Mouse (Mus musculus): ENCODE data around the gene Wdr1.
A peak's percentile ranks its signal among the peaks of the same experiment; 100 is the strongest.
"Not testable (repeated sequence)": the region's sequence is repeated elsewhere in the genome, so short reads cannot be mapped to it uniquely, and the experiment has no call there.

Wdr1 gene

GRCm38 (mm10) chr5:38496491-38497057 lies 66.4 kb downstream of the Wdr1 start:
- DNase-seq (ENCODE audit: low spot score): no peak

GRCm38 (mm10) chr5:38493890-38494289 lies 69.1 kb downstream of the Wdr1 start:
- DNase-seq (ENCODE audit: low spot score): no peak

- DNase-seq (ENCODE audit: low spot score): no peak
Observed at GRCm38 (mm10) chr5:38491763-38492162, 71.3 kb downstream of the Wdr1 start.

GRCm38 (mm10) chr5:38489739-38490138 lies 73.3 kb downstream of the Wdr1 start:
- no peak for DNase-seq (ENCODE audit: low spot score)

GRCm38 (mm10) chr5:38488673-38489615 lies 74.1 kb downstream of the Wdr1 start:
- DNase-seq (ENCODE audit: low spot score): no peak

GRCm38 (mm10) chr5:38488026-38488425 lies 75.0 kb downstream of the Wdr1 start:
- no peak for DNase-seq (ENCODE audit: low spot score)

GRCm38 (mm10) chr5:38487247-38487646 lies 75.8 kb downstream of the Wdr1 start:
- no peak for DNase-seq (ENCODE audit: low spot score)

GRCm38 (mm10) chr5:38485946-38486345 lies 77.1 kb downstream of the Wdr1 start:
- no peak for DNase-seq (ENCODE audit: low spot score)

GRCm38 (mm10) chr5:38483518-38484110 lies 79.4 kb downstream of the Wdr1 start:
- no peak for DNase-seq (ENCODE audit: low spot score)

GRCm38 (mm10) chr5:38480822-38481707 lies 82.0 kb downstream of the Wdr1 start:
- DNase-seq (ENCODE audit: low spot score): no peak

- DNase-seq (ENCODE audit: low spot score): peak; percentile 69
Observed at GRCm38 (mm10) chr5:38479908-38480725, 82.9 kb downstream of the Wdr1 start.

- DNase-seq (ENCODE audit: low spot score): not testable (repeated sequence)
Observed at GRCm38 (mm10) chr5:38479545-38479907, 83.5 kb downstream of the Wdr1 start.

GRCm38 (mm10) chr5:38479027-38479426 lies 84.0 kb downstream of the Wdr1 start:
- peak; percentile 31 for DNase-seq (ENCODE audit: low spot score)

GRCm38 (mm10) chr5:38477731-38478445 lies 85.1 kb downstream of the Wdr1 start:
- DNase-seq (ENCODE audit: low spot score): no peak

GRCm38 (mm10) chr5:38476861-38477565 lies 86.0 kb downstream of the Wdr1 start:
- peak; percentile 21 for DNase-seq (ENCODE audit: low spot score)

All from T-cell, adult 2 months (primary cell).